Mouse (Mus musculus) layer of hippocampus, adult 9-11 months (tissue): Measurements from ENCODE around the gene Atp1a2.

Source experiments
- DNase-seq: peaks from one replicate; pipeline ENCODE4 v3.0.0; 2022

The Atp1a2 gene

GRCm38 (mm10) chr1:172297611-172298537 lies at the start of gene Atp1a2:
Gene Atp1a2, minus strand, starts transcription at chr1:172298064.
- DNase-seq: no peak

- no peak for DNase-seq
Measured at GRCm38 (mm10) chr1:172347382-172347781, 49.5 kb upstream of the Atp1a2 start.

GRCm38 (mm10) chr1:172346707-172347106 lies 48.8 kb upstream of the Atp1a2 start:
- DNase-seq: no peak

GRCm38 (mm10) chr1:172344820-172345219 lies 47.0 kb upstream of the Atp1a2 start:
- DNase-seq: no peak

- no peak for DNase-seq
Measured at GRCm38 (mm10) chr1:172343914-172344313, 46.0 kb upstream of the Atp1a2 start.

- peak; percentile 92 for DNase-seq
Measured at GRCm38 (mm10) chr1:172342729-172343128, 44.9 kb upstream of the Atp1a2 start.

- DNase-seq: no peak
Measured at GRCm38 (mm10) chr1:172341386-172341785, 43.5 kb upstream of the Atp1a2 start.

- peak; percentile 90 for DNase-seq
Measured at GRCm38 (mm10) chr1:172340729-172341321, 43.0 kb upstream of the Atp1a2 start, which contains the start of gene Kcnj10. Gene Kcnj10, plus strand, starts transcription at chr1:172341210.

GRCm38 (mm10) chr1:172337411-172338185 lies 39.7 kb upstream of the Atp1a2 start:
- DNase-seq: no peak

- no peak for DNase-seq
Measured at GRCm38 (mm10) chr1:172335804-172336203, 37.9 kb upstream of the Atp1a2 start.

- DNase-seq: no peak
Measured at GRCm38 (mm10) chr1:172333512-172333911, 35.6 kb upstream of the Atp1a2 start.

- DNase-seq: no peak
Measured at GRCm38 (mm10) chr1:172332925-172333324, 35.1 kb upstream of the Atp1a2 start.

GRCm38 (mm10) chr1:172331422-172331947 lies 33.6 kb upstream of the Atp1a2 start:
- DNase-seq: no peak

GRCm38 (mm10) chr1:172329616-172330015 lies 31.8 kb upstream of the Atp1a2 start:
- DNase-seq: no peak

- DNase-seq: peak; percentile 91
Measured at GRCm38 (mm10) chr1:172329131-172329530, 31.3 kb upstream of the Atp1a2 start, which contains the start of gene Kcnj9. Gene Kcnj9, minus strand, starts transcription at chr1:172329318.

- DNase-seq: no peak
Measured at GRCm38 (mm10) chr1:172328461-172328860, 30.6 kb upstream of the Atp1a2 start.

GRCm38 (mm10) chr1:172328041-172328440 lies 30.2 kb upstream of the Atp1a2 start:
- DNase-seq: no peak

- DNase-seq: peak; percentile 84
Measured at GRCm38 (mm10) chr1:172327206-172328001, 29.5 kb upstream of the Atp1a2 start.

GRCm38 (mm10) chr1:172326684-172327083 lies 28.8 kb upstream of the Atp1a2 start:
- no peak for DNase-seq

GRCm38 (mm10) chr1:172325680-172326535 lies 28.0 kb upstream of the Atp1a2 start:
- DNase-seq: no peak

- no peak for DNase-seq
Measured at GRCm38 (mm10) chr1:172324725-172325124, 26.9 kb upstream of the Atp1a2 start.
